Mouse (Mus musculus): ENCODE results near the gene Cep350. TPM values are rescaled to one million over a fixed set of nuclear protein-coding genes. Genes with fewer than 3 reads are reported as not detected.

Gene Cep350
- polyA plus RNA-seq, 1 experiment from 2014 or later, result 19.1 TPM

DNA sequence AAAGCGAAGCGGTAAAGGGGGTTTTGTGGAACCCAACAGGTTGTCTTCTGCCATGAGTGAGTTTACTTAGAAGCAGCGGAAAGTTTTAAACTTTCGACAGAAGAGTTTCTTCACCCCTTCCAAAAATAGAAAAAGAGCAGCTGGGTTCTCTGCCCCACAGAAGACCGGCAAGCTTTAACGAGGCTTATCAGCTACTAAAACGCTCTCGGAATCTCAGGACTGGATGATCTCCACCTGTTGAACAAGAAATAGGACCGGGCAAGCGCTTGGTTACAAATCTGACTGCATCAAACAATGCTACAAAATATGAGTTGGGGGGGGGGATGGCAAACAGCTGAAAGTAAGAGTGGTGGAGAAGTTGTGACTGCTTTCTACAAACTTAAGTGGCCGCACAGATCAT lies 17.3 kb upstream of the Cep350 start:
- 80% methylated on average over 11 of the region's 11 CpGs for WGBS

DNA sequence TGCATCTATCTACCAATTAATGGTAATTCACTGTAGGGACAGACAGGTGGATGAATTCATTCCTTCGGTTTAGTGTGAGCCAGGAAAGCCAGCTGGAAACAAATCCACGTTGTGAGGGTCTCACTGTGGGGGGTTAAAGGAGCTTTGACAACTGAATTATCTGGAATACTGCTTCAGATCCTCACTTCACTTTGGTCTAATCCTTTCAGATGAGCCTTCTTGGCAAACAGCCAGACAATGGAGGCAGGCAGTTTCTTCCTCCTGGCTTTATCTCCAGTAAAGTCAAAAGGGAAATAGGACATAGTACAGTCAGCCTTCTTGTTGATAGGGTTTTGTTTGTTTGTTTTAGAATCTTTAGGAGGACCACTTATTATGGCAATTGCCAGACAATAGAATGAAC lies 16.3 kb upstream of the Cep350 start:
- H3K36me3 ChIP-seq (ENCODE audit: control insufficient read depth, insufficient read depth, low read length), result no peaks in the 10 kb centered on the region
- no peak overlapping the region for H3K9ac ChIP-seq (replicated peaks; ENCODE audit: low read depth, low read length)
- no peaks in the 10 kb centered on the region for H3K9me3 ChIP-seq (ENCODE audit: control insufficient read depth, low read length)
- no peaks in the 10 kb centered on the region for H3K27me3 ChIP-seq (ENCODE audit: control insufficient read depth, insufficient read depth, low read length)
- WGBS, result 16% methylated on average over 2 of the region's 2 CpGs
- no peak for ATAC-seq (ENCODE audit: low read depth)
- no peaks in the 10 kb centered on the region for H3K4me1 ChIP-seq (ENCODE audit: control insufficient read depth, insufficient read depth, low read length)
- H3K27ac ChIP-seq (ENCODE audit: low read depth, low read length), result no peak overlapping the region
- H3K4me2 ChIP-seq (ENCODE audit: low read depth, low read length), result no peak overlapping the region
- no peak overlapping the region for H3K4me3 ChIP-seq (ENCODE audit: low read depth, low read length)

More for the DNA sequence above, 17.3 kb upstream of the Cep350 start:
- Histone ChIP-seq H3K4me2 (ENCODE audit: low read depth, low read length) (no peak overlapping the region), H3K36me3 (ENCODE audit: control insufficient read depth, insufficient read depth, low read length) (no peaks in the 10 kb centered on the region), H3K9me3 (ENCODE audit: control insufficient read depth, low read length) (no peaks in the 10 kb centered on the region), H3K27ac (ENCODE audit: low read depth, low read length) (no peak overlapping the region), H3K4me3 (ENCODE audit: low read depth, low read length) (no peak overlapping the region), H3K27me3 (ENCODE audit: control insufficient read depth, insufficient read depth, low read length) (no peaks in the 10 kb centered on the region), H3K9ac (replicated peaks; ENCODE audit: low read depth, low read length) (no peak overlapping the region), H3K4me1 (ENCODE audit: control insufficient read depth, insufficient read depth, low read length) (no peaks in the 10 kb centered on the region)
- ATAC-seq (ENCODE audit: low read depth), result no peak

DNA sequence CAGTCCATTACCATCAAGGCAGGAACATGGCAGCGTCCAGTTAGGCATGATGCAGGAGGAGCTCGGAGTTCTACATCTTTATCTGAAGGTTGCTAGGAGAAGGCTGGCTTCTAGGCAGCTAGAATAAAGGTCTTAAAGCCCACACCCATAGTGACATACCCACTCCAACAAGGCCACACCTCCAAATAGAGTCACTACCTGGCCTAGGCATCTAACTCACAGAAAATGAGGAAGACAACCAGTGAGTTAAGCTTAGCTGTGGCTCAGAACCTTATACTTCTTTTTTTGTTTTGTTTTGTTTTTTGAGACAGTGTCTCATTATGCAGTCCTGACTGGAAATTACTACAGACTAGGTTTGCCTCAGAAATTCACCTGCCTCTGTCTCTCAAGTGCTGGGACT lies 14.6 kb upstream of the Cep350 start:
- 75% methylated on average over 2 of the region's 2 CpGs for WGBS
- no peaks in the 10 kb centered on the region for H3K27me3 ChIP-seq (ENCODE audit: control insufficient read depth, insufficient read depth, low read length)
- H3K27ac ChIP-seq (ENCODE audit: low read depth, low read length), result no peak overlapping the region
- H3K4me2 ChIP-seq (ENCODE audit: low read depth, low read length), result no peak overlapping the region
- H3K9ac ChIP-seq (replicated peaks; ENCODE audit: low read depth, low read length), result no peak overlapping the region
- no peaks in the 10 kb centered on the region for H3K4me1 ChIP-seq (ENCODE audit: control insufficient read depth, insufficient read depth, low read length)
- no peaks in the 10 kb centered on the region for H3K36me3 ChIP-seq (ENCODE audit: control insufficient read depth, insufficient read depth, low read length)
- H3K9me3 ChIP-seq (ENCODE audit: control insufficient read depth, low read length), result no peaks in the 10 kb centered on the region
- no peak overlapping the region for H3K4me3 ChIP-seq (ENCODE audit: low read depth, low read length)
- ATAC-seq (ENCODE audit: low read depth), result no peak

DNA sequence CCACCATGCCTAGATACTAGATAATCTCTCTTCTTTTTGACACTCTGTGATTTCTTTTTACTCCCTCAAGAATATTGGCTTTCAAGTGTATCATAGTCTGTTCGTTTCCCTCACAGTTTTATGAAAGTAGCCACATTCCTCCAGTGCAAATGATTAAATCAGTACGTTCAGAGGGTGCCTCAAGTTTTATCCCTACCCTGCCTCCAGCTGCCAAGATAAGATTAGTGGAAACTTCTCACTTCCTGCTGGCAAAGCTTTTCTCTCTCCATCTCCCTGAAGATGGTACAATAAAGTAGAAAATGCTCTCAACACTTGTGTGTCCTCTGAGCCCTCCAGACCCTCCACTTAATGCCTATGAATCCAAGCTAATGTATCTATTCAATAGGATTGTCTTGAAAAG lies 1.9 kb upstream of the Cep350 start:
- no peak overlapping the region for H3K4me2 ChIP-seq (ENCODE audit: low read depth, low read length)
- no peak overlapping the region for H3K9ac ChIP-seq (replicated peaks; ENCODE audit: low read depth, low read length)
- no peak overlapping the region for H3K4me3 ChIP-seq (ENCODE audit: low read depth, low read length)
- peaks cover 9% of the 10 kb centered on the region; the same call in 1 of the 2 replicates for H3K4me1 ChIP-seq (ENCODE audit: control insufficient read depth, insufficient read depth, low read length)
- no peaks in the 10 kb centered on the region for H3K27me3 ChIP-seq (ENCODE audit: control insufficient read depth, insufficient read depth, low read length)
- 79% methylated on average over 2 of the region's 2 CpGs for WGBS
- H3K36me3 ChIP-seq (ENCODE audit: control insufficient read depth, insufficient read depth, low read length), result no peaks in the 10 kb centered on the region
- no peaks in the 10 kb centered on the region for H3K9me3 ChIP-seq (ENCODE audit: control insufficient read depth, low read length)
- ATAC-seq (ENCODE audit: low read depth), result no peak
- no peak overlapping the region for H3K27ac ChIP-seq (ENCODE audit: low read depth, low read length)

DNA sequence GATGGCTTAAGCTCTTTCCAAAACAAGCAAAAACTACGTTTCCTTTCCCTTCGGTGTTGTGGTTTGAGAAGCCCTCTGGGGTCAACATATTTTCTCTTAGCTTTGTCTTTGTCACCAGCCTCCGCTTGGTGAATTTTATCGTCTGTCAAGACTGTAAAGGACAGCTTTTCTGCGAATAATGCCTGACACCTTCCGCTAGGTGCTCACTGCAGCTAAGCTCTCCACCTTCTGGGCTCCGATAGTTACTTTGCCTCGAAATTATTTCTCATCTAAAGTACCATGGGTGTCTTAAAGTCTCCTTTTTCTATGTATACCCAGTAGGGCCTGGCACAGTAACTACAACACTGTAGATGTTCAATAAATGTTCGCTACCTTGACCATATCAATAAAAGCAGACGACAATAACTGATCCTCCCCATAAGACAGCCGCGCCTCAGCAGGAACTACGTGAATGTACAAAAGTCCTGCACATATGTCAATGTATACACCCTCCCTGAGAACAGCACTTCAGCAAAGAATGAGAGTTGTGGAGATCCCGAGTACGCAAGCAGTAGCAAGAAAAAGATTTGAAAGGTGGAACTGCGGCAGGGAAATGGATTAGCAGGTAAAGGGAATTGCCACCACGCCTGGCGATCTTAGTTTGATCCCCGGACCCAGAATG lies 794 bp upstream of the Cep350 start:
- 7% methylated on average over 19 of the region's 19 CpGs for WGBS
- Histone ChIP-seq H3K27me3 (ENCODE audit: control insufficient read depth, insufficient read depth, low read length) (no peaks in the 10 kb centered on the region), H3K4me2 (ENCODE audit: low read depth, low read length) (peak overlapping the region; percentile 75), H3K36me3 (ENCODE audit: control insufficient read depth, insufficient read depth, low read length) (no peaks in the 10 kb centered on the region), H3K9ac (replicated peaks; ENCODE audit: low read depth, low read length) (peak overlapping the region; percentile 53), H3K27ac (ENCODE audit: low read depth, low read length) (peak overlapping the region; percentile 90), H3K4me1 (ENCODE audit: control insufficient read depth, insufficient read depth, low read length) (peaks cover 9% of the 10 kb centered on the region; the same call in 1 of the 2 replicates), H3K9me3 (ENCODE audit: control insufficient read depth, low read length) (no peaks in the 10 kb centered on the region), H3K4me3 (ENCODE audit: low read depth, low read length) (peak overlapping the region; percentile 98)
- ATAC-seq (ENCODE audit: low read depth), result peak; percentile 19

DNA sequence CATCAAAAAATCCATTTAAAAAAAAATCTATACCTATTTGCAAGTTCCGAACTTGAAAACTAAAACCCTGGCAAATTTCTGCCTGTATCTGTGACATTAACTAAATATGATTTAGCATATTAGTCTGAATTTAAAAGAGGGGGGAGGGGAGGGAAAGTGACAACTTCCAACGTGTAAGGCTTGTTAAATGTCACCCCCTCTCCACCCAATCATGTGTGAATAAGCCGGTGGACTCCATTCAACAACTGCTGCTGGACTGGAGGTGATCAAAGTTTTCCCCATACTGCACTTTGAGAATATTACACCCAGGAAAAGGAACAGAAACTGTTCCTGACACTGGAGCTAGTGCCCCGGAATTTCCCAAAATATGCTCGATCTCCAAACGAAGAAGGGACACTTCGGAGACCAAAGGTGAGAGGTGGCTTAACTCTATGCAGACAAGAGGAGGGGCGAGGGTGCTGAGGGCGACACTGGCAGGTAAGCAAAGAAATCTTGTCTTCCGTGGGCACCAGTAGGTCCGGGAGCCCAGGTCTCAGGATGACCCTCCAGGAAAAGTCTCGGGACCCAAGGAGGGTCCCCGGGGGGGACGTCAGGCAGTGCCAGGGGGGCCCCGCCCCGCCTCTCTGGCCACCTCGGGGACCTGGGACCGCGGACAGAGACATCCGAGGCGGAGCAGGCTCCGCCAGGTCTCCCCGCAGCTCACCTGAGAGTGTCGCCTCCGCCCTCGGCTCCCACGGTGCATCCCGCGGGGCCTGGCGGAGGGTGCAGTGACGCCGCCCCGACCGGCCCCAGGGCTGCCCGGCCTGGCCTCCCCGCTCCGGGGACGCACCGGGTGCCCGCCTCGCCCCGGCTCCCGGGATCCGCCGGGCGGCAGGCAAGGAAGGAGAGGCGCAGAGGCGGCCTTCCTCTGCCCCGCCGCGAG lies 648 bp downstream of the Cep350 start:
- H3K27ac ChIP-seq (ENCODE audit: low read depth, low read length), result peak overlapping the region; percentile 90
- H3K9ac ChIP-seq (replicated peaks; ENCODE audit: low read depth, low read length), result peak overlapping the region; percentile 97
- peak overlapping the region; percentile 98 for H3K4me3 ChIP-seq (ENCODE audit: low read depth, low read length)
- H3K9me3 ChIP-seq (ENCODE audit: control insufficient read depth, low read length), result no peaks in the 10 kb centered on the region
- peak overlapping the region; percentile 74 for H3K4me2 ChIP-seq (ENCODE audit: low read depth, low read length)
- H3K4me1 ChIP-seq (ENCODE audit: control insufficient read depth, insufficient read depth, low read length), result peaks cover 9% of the 10 kb centered on the region; the same call in 1 of the 2 replicates
- no peak; the same call in 1 of the 2 replicates for ATAC-seq (ENCODE audit: low read depth)
- H3K27me3 ChIP-seq (ENCODE audit: control insufficient read depth, insufficient read depth, low read length), result no peaks in the 10 kb centered on the region
- WGBS, result 3% methylated on average over 34 of the region's 51 CpGs
- H3K36me3 ChIP-seq (ENCODE audit: control insufficient read depth, insufficient read depth, low read length), result no peaks in the 10 kb centered on the region

DNA sequence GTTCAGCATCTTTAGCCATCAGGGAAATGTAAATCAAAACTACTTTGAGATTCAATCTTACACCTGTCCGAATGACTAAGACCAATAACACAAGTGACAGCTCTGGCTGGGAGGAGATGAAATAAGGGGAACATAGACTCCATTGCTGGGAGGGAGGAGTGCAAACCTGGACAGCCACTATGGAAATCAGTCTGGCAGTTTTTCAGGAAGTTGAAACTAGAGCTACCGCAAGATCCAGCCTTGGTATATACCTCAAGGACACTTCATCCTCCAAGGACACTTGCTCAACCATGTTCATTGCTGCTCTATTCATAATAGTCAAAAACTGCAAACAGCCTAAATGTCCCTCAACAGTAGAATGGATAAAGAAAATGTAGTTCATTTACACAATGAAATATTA lies 23.9 kb downstream of the Cep350 start:
- Histone ChIP-seq H3K9me3 (ENCODE audit: control insufficient read depth, low read length) (no peaks in the 10 kb centered on the region), H3K36me3 (ENCODE audit: control insufficient read depth, insufficient read depth, low read length) (peaks cover 32% of the 10 kb centered on the region), H3K27ac (ENCODE audit: low read depth, low read length) (no peak overlapping the region), H3K9ac (replicated peaks; ENCODE audit: low read depth, low read length) (no peak overlapping the region), H3K27me3 (ENCODE audit: control insufficient read depth, insufficient read depth, low read length) (no peaks in the 10 kb centered on the region), H3K4me1 (ENCODE audit: control insufficient read depth, insufficient read depth, low read length) (no peaks in the 10 kb centered on the region), H3K4me2 (ENCODE audit: low read depth, low read length) (no peak overlapping the region), H3K4me3 (ENCODE audit: low read depth, low read length) (no peak overlapping the region)
- no peak for ATAC-seq (ENCODE audit: low read depth)
- 95% methylated on average over 2 of the region's 2 CpGs for WGBS

DNA sequence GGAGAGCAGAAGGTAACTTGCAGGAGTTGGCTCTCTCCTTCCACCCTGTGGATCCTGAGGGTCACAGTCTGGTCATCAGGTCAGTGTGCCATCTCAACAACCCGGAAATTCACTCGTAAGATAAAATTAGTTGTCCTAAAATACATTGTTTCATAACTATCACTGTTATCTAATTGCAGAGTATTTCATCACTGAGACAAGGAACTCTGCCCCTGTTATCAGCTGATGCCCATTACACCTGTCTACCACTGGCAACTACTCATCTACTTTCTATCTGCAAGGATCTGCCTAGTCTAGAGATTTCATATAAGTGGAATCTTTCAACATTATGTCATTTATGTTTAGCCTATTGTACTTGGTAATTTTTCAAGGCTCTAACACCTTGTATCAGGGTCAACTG lies 28.7 kb downstream of the Cep350 start:
- no peak overlapping the region for H3K27ac ChIP-seq (ENCODE audit: low read depth, low read length)
- H3K36me3 ChIP-seq (ENCODE audit: control insufficient read depth, insufficient read depth, low read length), result peaks cover 24% of the 10 kb centered on the region
- no peak overlapping the region for H3K9ac ChIP-seq (replicated peaks; ENCODE audit: low read depth, low read length)
- ATAC-seq (ENCODE audit: low read depth), result no peak
- H3K4me2 ChIP-seq (ENCODE audit: low read depth, low read length), result no peak overlapping the region
- 92% methylated on average over 2 of the region's 2 CpGs for WGBS
- no peaks in the 10 kb centered on the region for H3K9me3 ChIP-seq (ENCODE audit: control insufficient read depth, low read length)
- no peak overlapping the region for H3K4me3 ChIP-seq (ENCODE audit: low read depth, low read length)
- no peaks in the 10 kb centered on the region for H3K4me1 ChIP-seq (ENCODE audit: control insufficient read depth, insufficient read depth, low read length)
- no peaks in the 10 kb centered on the region for H3K27me3 ChIP-seq (ENCODE audit: control insufficient read depth, insufficient read depth, low read length)

DNA sequence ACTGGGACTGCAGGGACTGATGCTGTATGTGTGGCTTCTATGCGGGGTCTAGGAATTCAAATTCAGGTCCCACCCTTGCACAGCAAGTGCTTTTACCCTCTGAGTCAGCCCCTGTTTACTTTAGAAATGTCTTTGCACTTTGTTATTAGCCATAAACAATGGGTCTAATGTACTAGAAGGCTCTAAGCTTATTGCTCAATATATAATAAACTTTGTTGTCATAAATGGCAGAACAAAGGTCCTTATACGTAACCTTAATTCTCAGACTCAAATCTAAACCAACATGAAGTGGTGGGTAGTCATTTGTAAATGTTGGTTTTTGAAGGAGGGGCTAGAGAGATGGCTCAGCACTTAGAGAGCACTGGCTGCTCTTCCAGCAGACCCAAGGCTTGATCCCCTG lies 35.6 kb downstream of the Cep350 start:
- Histone ChIP-seq H3K36me3 (ENCODE audit: control insufficient read depth, insufficient read depth, low read length) (peaks cover 23% of the 10 kb centered on the region), H3K4me2 (ENCODE audit: low read depth, low read length) (no peak overlapping the region), H3K9me3 (ENCODE audit: control insufficient read depth, low read length) (no peaks in the 10 kb centered on the region), H3K9ac (replicated peaks; ENCODE audit: low read depth, low read length) (no peak overlapping the region), H3K4me1 (ENCODE audit: control insufficient read depth, insufficient read depth, low read length) (no peaks in the 10 kb centered on the region), H3K27me3 (ENCODE audit: control insufficient read depth, insufficient read depth, low read length) (no peaks in the 10 kb centered on the region), H3K27ac (ENCODE audit: low read depth, low read length) (no peak overlapping the region), H3K4me3 (ENCODE audit: low read depth, low read length) (no peak overlapping the region)
- ATAC-seq (ENCODE audit: low read depth), result no peak
- 96% methylated on average over 2 of the region's 2 CpGs for WGBS
